Mouse (Mus musculus) left cerebral cortex, adult 9 months (tissue): ENCODE results near the gene Gm7942.
"Not testable (repeated sequence)": the region's sequence is repeated elsewhere in the genome, so short reads cannot be mapped to it uniquely, and the experiment has no call there.

Experiments used
- DNase-seq, 2 experiments: peaks; one replicate each; pipeline ENCODE4 v3.0.0; 2022; ENCODE audit warnings: low spot score in 2 of 2

The Gm7942 gene

GRCm38 (mm10) chr5:95106638-95107037, at the start of gene Gm7942:
Gm7942 (plus strand) TSS chr5:95106938.
- not testable (repeated sequence) for DNase-seq
